Mouse (Mus musculus) neural tube, embryonic 13.5 days (tissue): ENCODE measurements around the gene Prkg1. TPM values are rescaled to one million over a fixed set of nuclear protein-coding genes. Genes with fewer than 3 reads are reported as not detected.
A peak's percentile ranks its signal among the peaks of the same experiment; 100 is the strongest.

Experiments used
- ATAC-seq: fragments of 200-750 bp; cut with Nextera tagmentation; 2 replicates; pipeline ENCODE4 v1.8.0; 2017; ENCODE audit warnings: low read depth, mild to moderate bottlenecking, moderate TSS enrichment, moderate library complexity
- H3K27ac ChIP-seq: fragments of 300-500 bp; sonication (generic); replicated peaks from 2 replicates; pipeline ENCODE4 v1.5.1; 2015; ENCODE audit warnings: moderate library complexity, mild to moderate bottlenecking, inconsistent platforms
- H3K27me3 ChIP-seq: fragments of 300-500 bp; sonication (generic); 2 replicates; pipeline ENCODE4 v1.6.1; 2015; ENCODE audit warnings: mild to moderate bottlenecking, inconsistent platforms
- H3K36me3 ChIP-seq: fragments of 300-500 bp; sonication (generic); 2 replicates; pipeline ENCODE4 v1.6.1; 2015; ENCODE audit warnings: mild to moderate bottlenecking, inconsistent platforms
- H3K4me1 ChIP-seq: fragments of 300-500 bp; sonication (generic); replicated peaks from 2 replicates; pipeline ENCODE4 v1.6.1; 2015; ENCODE audit warnings: inconsistent platforms
- H3K4me2 ChIP-seq: fragments of 300-500 bp; sonication (generic); 2 replicates; pipeline ENCODE4 v1.6.1; 2015; ENCODE audit warnings: inconsistent platforms, mild to moderate bottlenecking, moderate library complexity
- H3K4me3 ChIP-seq: fragments of 300-500 bp; sonication (generic); 2 replicates; pipeline ENCODE4 v1.5.1; 2015; ENCODE audit warnings: mild to moderate bottlenecking, inconsistent platforms
- H3K9ac ChIP-seq: fragments of 300-500 bp; sonication (generic); 2 replicates; pipeline ENCODE4 v1.6.1; 2015; ENCODE audit warnings: moderate library complexity, mild to moderate bottlenecking, inconsistent platforms
- H3K9me3 ChIP-seq: fragments of 300-500 bp; sonication (generic); 2 replicates; pipeline ENCODE4 v1.6.1; 2016; ENCODE audit warnings: inconsistent platforms
- WGBS: fragments of 180-500 bp; shearing (Covaris S2); methylation state at CpG from one replicate; pipeline ENCODE4 v1.1.7; 2015; 5-methylcytosine and 5-hydroxymethylcytosine counted together
- polyA plus RNA-seq: library from polyadenylated mRNA; unstranded; fragments of >200 nt; fragmentation: Nextera tagmentation; extraction: Ambion mirVana; gene quantifications from 2 replicates; pipeline ENCODE4 v1.2.1, GENCODE M21; 2015

Prkg1 gene
- polyA plus RNA-seq, 1 experiment from 2014 or later: 9.2 TPM

- no peak overlapping the region for H3K27ac ChIP-seq
- no peaks in the 10 kb centered on the region for H3K9me3 ChIP-seq
- no peaks in the 10 kb centered on the region for H3K36me3 ChIP-seq
- no peak overlapping the region for H3K9ac ChIP-seq
- H3K27me3 ChIP-seq: no peaks in the 10 kb centered on the region
- no peak overlapping the region for H3K4me2 ChIP-seq
- 64% methylated on average over 4 of the region's 4 CpGs for WGBS
- no peaks in the 10 kb centered on the region for H3K4me1 ChIP-seq
- no peak for ATAC-seq
- no peak overlapping the region for H3K4me3 ChIP-seq
Measured at GRCm38 (mm10) chr19:31489606-31490005, 275.2 kb downstream of the Prkg1 start.

GRCm38 (mm10) chr19:31471766-31472165 is 293.1 kb downstream of the Prkg1 start:
- Histone ChIP-seq H3K9me3 (no peaks in the 10 kb centered on the region), H3K4me2 (no peak overlapping the region), H3K4me1 (no peaks in the 10 kb centered on the region), H3K27ac (no peak overlapping the region), H3K36me3 (no peaks in the 10 kb centered on the region), H3K27me3 (no peaks in the 10 kb centered on the region), H3K4me3 (no peak overlapping the region), H3K9ac (no peak overlapping the region)
- WGBS: 42% methylated on average over 1 of the region's 1 CpGs
- ATAC-seq: no peak

GRCm38 (mm10) chr19:31460188-31460587 is 304.6 kb downstream of the Prkg1 start:
- Histone ChIP-seq H3K36me3 (no peaks in the 10 kb centered on the region), H3K4me2 (no peak overlapping the region), H3K27ac (no peak overlapping the region), H3K9ac (no peak overlapping the region), H3K9me3 (no peaks in the 10 kb centered on the region), H3K4me1 (no peaks in the 10 kb centered on the region), H3K27me3 (no peaks in the 10 kb centered on the region), H3K4me3 (no peak overlapping the region)
- ATAC-seq: no peak

GRCm38 (mm10) chr19:31444101-31444500 is 320.7 kb downstream of the Prkg1 start:
- Histone ChIP-seq H3K9ac (no peak overlapping the region), H3K4me2 (no peak overlapping the region), H3K36me3 (no peaks in the 10 kb centered on the region), H3K4me1 (no peaks in the 10 kb centered on the region), H3K27ac (no peak overlapping the region), H3K4me3 (no peak overlapping the region), H3K27me3 (no peaks in the 10 kb centered on the region), H3K9me3 (no peaks in the 10 kb centered on the region)
- 79% methylated on average over 1 of the region's 1 CpGs for WGBS
- no peak for ATAC-seq

- H3K36me3 ChIP-seq: no peaks in the 10 kb centered on the region
- no peaks in the 10 kb centered on the region for H3K27me3 ChIP-seq
- no peak overlapping the region for H3K9ac ChIP-seq
- H3K27ac ChIP-seq: no peak overlapping the region
- H3K4me2 ChIP-seq: no peak overlapping the region
- no peaks in the 10 kb centered on the region for H3K9me3 ChIP-seq
- WGBS: 77% methylated on average over 3 of the region's 3 CpGs
- no peak overlapping the region for H3K4me3 ChIP-seq
- no peak for ATAC-seq
- H3K4me1 ChIP-seq: no peaks in the 10 kb centered on the region
Measured at GRCm38 (mm10) chr19:31442311-31442710, 322.5 kb downstream of the Prkg1 start.

GRCm38 (mm10) chr19:31433446-31433845 is 331.4 kb downstream of the Prkg1 start:
- H3K4me2 ChIP-seq: no peak overlapping the region
- ATAC-seq: no peak
- no peak overlapping the region for H3K27ac ChIP-seq
- H3K4me1 ChIP-seq: no peaks in the 10 kb centered on the region
- WGBS: 74% methylated on average over 1 of the region's 1 CpGs
- H3K9ac ChIP-seq: no peak overlapping the region
- no peaks in the 10 kb centered on the region for H3K27me3 ChIP-seq
- no peaks in the 10 kb centered on the region for H3K36me3 ChIP-seq
- H3K9me3 ChIP-seq: no peaks in the 10 kb centered on the region
- H3K4me3 ChIP-seq: no peak overlapping the region

- WGBS: 70% methylated on average over 2 of the region's 2 CpGs
- no peaks in the 10 kb centered on the region for H3K27me3 ChIP-seq
Measured at GRCm38 (mm10) chr19:31431411-31431810, 333.4 kb downstream of the Prkg1 start.

GRCm38 (mm10) chr19:31426142-31426541 is 338.7 kb downstream of the Prkg1 start:
- H3K27me3 ChIP-seq: no peaks in the 10 kb centered on the region
- no peak overlapping the region for H3K4me3 ChIP-seq
- H3K9ac ChIP-seq: no peak overlapping the region
- WGBS: 75% methylated on average over 5 of the region's 5 CpGs
- H3K36me3 ChIP-seq: no peaks in the 10 kb centered on the region
- no peak overlapping the region for H3K4me2 ChIP-seq
- H3K4me1 ChIP-seq: peaks cover 11% of the 10 kb centered on the region
- ATAC-seq: no peak
- no peak overlapping the region for H3K27ac ChIP-seq
- no peaks in the 10 kb centered on the region for H3K9me3 ChIP-seq

More at GRCm38 (mm10) chr19:31431411-31431810, 333.4 kb downstream of the Prkg1 start:
- H3K4me1 ChIP-seq: no peaks in the 10 kb centered on the region
- H3K36me3 ChIP-seq: no peaks in the 10 kb centered on the region
- no peaks in the 10 kb centered on the region for H3K9me3 ChIP-seq
- ATAC-seq: no peak
- no peak overlapping the region for H3K27ac ChIP-seq
- no peak overlapping the region for H3K4me3 ChIP-seq
- no peak overlapping the region for H3K9ac ChIP-seq
- H3K4me2 ChIP-seq: no peak overlapping the region

- WGBS: 40% methylated on average over 9 of the region's 9 CpGs
- H3K4me1 ChIP-seq: peaks cover 11% of the 10 kb centered on the region
- H3K27ac ChIP-seq: peak overlapping the region; percentile 35; the same call in 1 of the 2 replicates
- H3K9ac ChIP-seq: peak overlapping the region; percentile 45; the same call in 1 of the 2 replicates
- no peaks in the 10 kb centered on the region for H3K9me3 ChIP-seq
- peak overlapping the region; percentile 38 for H3K4me2 ChIP-seq
- H3K36me3 ChIP-seq: no peaks in the 10 kb centered on the region
- H3K4me3 ChIP-seq: no peak overlapping the region
- ATAC-seq: no peak
- H3K27me3 ChIP-seq: no peaks in the 10 kb centered on the region
Measured at GRCm38 (mm10) chr19:31425199-31425598, 339.6 kb downstream of the Prkg1 start.

GRCm38 (mm10) chr19:31424319-31424718 is 340.5 kb downstream of the Prkg1 start:
- Histone ChIP-seq H3K9ac (no peak overlapping the region), H3K4me2 (no peak overlapping the region)
- 78% methylated on average over 5 of the region's 5 CpGs for WGBS

GRCm38 (mm10) chr19:31413571-31413970 is 351.3 kb downstream of the Prkg1 start:
- no peaks in the 10 kb centered on the region for H3K4me1 ChIP-seq
- H3K9me3 ChIP-seq: no peaks in the 10 kb centered on the region
- WGBS: 83% methylated on average over 7 of the region's 7 CpGs

More at GRCm38 (mm10) chr19:31424319-31424718, 340.5 kb downstream of the Prkg1 start:
- Histone ChIP-seq H3K4me1 (peaks cover 11% of the 10 kb centered on the region), H3K4me3 (no peak overlapping the region), H3K36me3 (no peaks in the 10 kb centered on the region), H3K9me3 (no peaks in the 10 kb centered on the region), H3K27ac (no peak overlapping the region), H3K27me3 (no peaks in the 10 kb centered on the region)
- ATAC-seq: no peak

GRCm38 (mm10) chr19:31396096-31396495 is 368.7 kb downstream of the Prkg1 start:
- no peaks in the 10 kb centered on the region for H3K27me3 ChIP-seq
- no peaks in the 10 kb centered on the region for H3K9me3 ChIP-seq
- H3K4me3 ChIP-seq: no peak overlapping the region
- H3K27ac ChIP-seq: no peak overlapping the region
- no peak overlapping the region for H3K4me2 ChIP-seq
- H3K36me3 ChIP-seq: no peaks in the 10 kb centered on the region
- no peak overlapping the region for H3K9ac ChIP-seq
- no peak for ATAC-seq
- H3K4me1 ChIP-seq: no peaks in the 10 kb centered on the region
- WGBS: 84% methylated on average over 1 of the region's 1 CpGs

More at GRCm38 (mm10) chr19:31413571-31413970, 351.3 kb downstream of the Prkg1 start:
- Histone ChIP-seq H3K4me2 (no peak overlapping the region), H3K4me3 (no peak overlapping the region), H3K36me3 (no peaks in the 10 kb centered on the region), H3K27ac (no peak overlapping the region), H3K9ac (no peak overlapping the region), H3K27me3 (no peaks in the 10 kb centered on the region)
- ATAC-seq: no peak

GRCm38 (mm10) chr19:31385353-31385752 is 379.5 kb downstream of the Prkg1 start:
- Histone ChIP-seq H3K4me3 (no peak overlapping the region), H3K9me3 (no peaks in the 10 kb centered on the region), H3K9ac (no peak overlapping the region), H3K36me3 (no peaks in the 10 kb centered on the region), H3K27me3 (no peaks in the 10 kb centered on the region), H3K4me1 (peaks cover 12% of the 10 kb centered on the region), H3K27ac (no peak overlapping the region), H3K4me2 (no peak overlapping the region)
- no peak for ATAC-seq
- 84% methylated on average over 3 of the region's 3 CpGs for WGBS
